Mouse (Mus musculus): ENCODE results near the gene C3. TPM values are rescaled to one million over a fixed set of nuclear protein-coding genes. Genes with fewer than 3 reads are reported as not detected.

C3 gene
- polyA plus RNA-seq, 1 experiment from 2014 or later: 1.0 TPM

DNA sequence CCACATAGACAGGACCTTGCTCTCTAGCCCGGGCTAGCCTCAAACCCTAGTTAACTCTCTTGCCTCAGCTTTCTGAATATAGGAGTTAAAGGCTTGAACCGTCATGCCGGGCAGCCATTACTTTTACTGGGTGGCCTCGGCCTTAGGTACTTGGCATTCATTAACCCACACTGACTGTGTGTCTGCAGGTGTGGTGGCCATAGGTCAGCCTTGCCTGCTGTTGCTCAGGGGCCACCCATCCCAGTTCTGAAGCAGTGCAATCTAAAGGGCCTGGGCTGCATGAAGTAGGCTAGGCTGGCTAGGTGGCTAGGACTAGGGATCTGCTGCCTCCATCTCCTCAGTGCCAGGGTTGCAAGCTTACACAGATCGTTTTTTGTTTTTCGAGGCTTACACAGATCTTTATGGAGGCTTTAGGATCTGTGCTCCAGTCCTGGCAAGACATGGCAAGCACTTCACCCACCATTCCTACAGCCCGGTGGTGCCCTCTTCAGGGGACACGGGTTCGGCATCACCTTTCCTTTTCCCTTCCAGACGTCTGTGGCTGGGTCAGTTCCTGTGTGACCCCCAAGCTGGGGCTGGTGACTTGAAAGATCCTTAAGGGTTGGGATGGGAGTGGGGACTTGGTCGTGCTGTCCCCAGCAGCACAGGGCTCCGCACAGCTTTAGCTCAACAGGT is 6.5 kb upstream of the C3 start:
- ATAC-seq (ENCODE audit: insufficient number of reproducible peaks, low FRiP score, low TSS enrichment, low read depth): no peak
- Histone ChIP-seq H3K27me3 (no peaks in the 10 kb centered on the region), H3K9me3 (replicated peaks) (no peaks in the 10 kb centered on the region), H3K36me3 (peaks cover 30% of the 10 kb centered on the region), H3K4me2 (replicated peaks) (no peak overlapping the region), H3K4me3 (replicated peaks) (no peak overlapping the region), H3K4me1 (no peaks in the 10 kb centered on the region; the same call in 1 of the 2 replicates), H3K27ac (replicated peaks) (no peak overlapping the region), H3K9ac (no peak overlapping the region)
- 80% methylated on average over 12 of the region's 12 CpGs for WGBS

DNA sequence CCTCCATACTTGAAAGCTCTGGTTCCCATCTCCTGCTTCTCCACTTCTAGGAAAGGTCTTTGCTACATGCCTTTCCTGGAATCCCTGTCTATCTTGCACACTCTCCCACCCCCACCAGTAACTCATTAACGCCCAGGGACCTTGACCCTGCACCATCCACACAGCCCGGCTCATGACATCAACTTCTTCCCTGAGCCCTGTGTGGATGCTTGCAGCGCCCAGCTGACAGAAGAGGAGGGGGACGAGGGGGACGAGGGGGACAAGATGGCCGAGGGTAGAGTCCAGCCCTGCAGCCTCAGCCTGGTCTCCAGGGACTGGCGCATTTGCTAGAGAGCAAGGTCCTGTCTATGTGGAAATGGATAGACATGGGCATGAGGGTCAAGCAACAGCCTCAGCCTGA is 5.1 kb upstream of the C3 start:
- 57% methylated on average over 6 of the region's 7 CpGs for WGBS
- Histone ChIP-seq H3K4me1 (no peaks in the 10 kb centered on the region; the same call in 1 of the 2 replicates), H3K9ac (no peak overlapping the region), H3K4me2 (replicated peaks) (no peak overlapping the region), H3K36me3 (peaks cover 26% of the 10 kb centered on the region), H3K27me3 (no peaks in the 10 kb centered on the region), H3K27ac (replicated peaks) (no peak overlapping the region), H3K9me3 (replicated peaks) (no peaks in the 10 kb centered on the region), H3K4me3 (replicated peaks) (no peak overlapping the region)
- ATAC-seq (ENCODE audit: insufficient number of reproducible peaks, low FRiP score, low TSS enrichment, low read depth): no peak

DNA sequence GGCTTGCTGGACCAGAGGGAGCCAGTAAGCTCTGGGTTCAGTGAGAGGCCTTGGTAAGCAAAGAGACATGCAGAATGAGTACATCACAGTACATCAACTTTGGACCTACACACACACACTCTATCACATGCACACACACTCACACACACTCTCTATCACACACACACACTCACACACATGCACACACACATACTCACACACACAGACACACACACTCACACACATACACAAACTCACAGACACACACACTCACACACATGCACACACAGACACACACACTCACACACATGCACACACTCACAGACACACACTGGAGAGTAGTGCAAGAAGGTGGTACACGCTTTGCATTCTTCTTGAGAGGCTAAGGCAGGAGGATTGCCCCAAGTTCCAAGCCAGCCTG is 4.3 kb upstream of the C3 start:
- Histone ChIP-seq H3K4me1 (no peaks in the 10 kb centered on the region; the same call in 1 of the 2 replicates), H3K36me3 (peaks cover 18% of the 10 kb centered on the region), H3K27ac (replicated peaks) (no peak overlapping the region), H3K9me3 (replicated peaks) (no peaks in the 10 kb centered on the region), H3K27me3 (no peaks in the 10 kb centered on the region), H3K9ac (no peak overlapping the region), H3K4me3 (replicated peaks) (no peak overlapping the region), H3K4me2 (replicated peaks) (no peak overlapping the region)
- 80% methylated on average over 1 of the region's 1 CpGs for WGBS
- no peak for ATAC-seq (ENCODE audit: insufficient number of reproducible peaks, low FRiP score, low TSS enrichment, low read depth)

DNA sequence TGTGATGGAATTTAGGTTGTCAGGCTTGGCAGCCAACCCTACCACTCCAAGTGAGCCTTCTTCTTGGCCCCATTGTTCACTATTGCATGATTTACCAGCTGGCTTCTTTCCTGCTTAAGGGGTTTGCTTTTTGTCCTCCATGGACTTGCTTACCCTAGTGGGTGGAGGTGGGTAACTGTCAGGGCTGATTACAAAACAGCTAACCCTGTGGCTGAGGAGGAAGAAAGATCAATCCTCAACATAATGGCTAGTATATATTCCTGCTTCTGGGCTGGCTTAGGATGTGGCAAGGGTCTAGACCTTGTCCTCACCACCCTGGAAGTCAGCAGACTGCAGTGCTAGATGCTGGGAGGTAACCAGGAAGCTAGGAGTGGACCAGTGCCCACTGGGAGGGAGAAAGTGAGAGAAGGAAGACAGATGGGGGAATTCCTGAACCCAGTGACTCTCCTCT is 3.4 kb upstream of the C3 start:
- Histone ChIP-seq H3K4me1 (no peaks in the 10 kb centered on the region; the same call in 1 of the 2 replicates), H3K9ac (no peak overlapping the region), H3K4me2 (replicated peaks) (no peak overlapping the region), H3K9me3 (replicated peaks) (no peaks in the 10 kb centered on the region), H3K36me3 (peaks cover 9% of the 10 kb centered on the region), H3K4me3 (replicated peaks) (no peak overlapping the region), H3K27me3 (no peaks in the 10 kb centered on the region), H3K27ac (replicated peaks) (no peak overlapping the region)
- ATAC-seq (ENCODE audit: insufficient number of reproducible peaks, low FRiP score, low TSS enrichment, low read depth): no peak

DNA sequence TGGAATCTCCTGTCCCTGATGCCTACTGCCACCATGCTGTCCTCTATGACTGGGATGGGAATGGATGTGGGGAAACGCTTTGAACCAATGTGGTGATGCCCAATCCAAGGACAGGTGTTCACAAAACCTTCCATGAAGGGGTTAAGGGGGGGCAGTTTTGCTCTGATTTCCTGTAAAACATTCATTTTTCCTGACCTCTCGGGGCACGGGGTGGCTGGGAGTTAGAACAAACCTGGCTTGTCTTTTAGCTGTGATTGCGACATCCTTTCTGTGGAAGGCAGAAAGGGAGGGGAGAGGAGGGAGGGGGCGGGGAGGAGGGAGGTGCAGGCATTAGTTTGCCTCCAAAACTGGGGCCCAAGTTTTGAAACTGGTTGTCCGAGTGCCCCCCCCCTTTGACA is 2.8 kb upstream of the C3 start:
- Histone ChIP-seq H3K9me3 (replicated peaks) (no peaks in the 10 kb centered on the region), H3K4me3 (replicated peaks) (no peak overlapping the region), H3K27ac (replicated peaks) (no peak overlapping the region), H3K36me3 (peaks cover 3% of the 10 kb centered on the region), H3K4me2 (replicated peaks) (no peak overlapping the region), H3K9ac (no peak overlapping the region), H3K27me3 (0 out of 2 replicates have a peak, but pooled peaks cover under 1% of the 10 kb centered on the region), H3K4me1 (no peaks in the 10 kb centered on the region; the same call in 1 of the 2 replicates)
- WGBS: 47% methylated on average over 6 of the region's 6 CpGs
- no peak for ATAC-seq (ENCODE audit: insufficient number of reproducible peaks, low FRiP score, low TSS enrichment, low read depth)

DNA sequence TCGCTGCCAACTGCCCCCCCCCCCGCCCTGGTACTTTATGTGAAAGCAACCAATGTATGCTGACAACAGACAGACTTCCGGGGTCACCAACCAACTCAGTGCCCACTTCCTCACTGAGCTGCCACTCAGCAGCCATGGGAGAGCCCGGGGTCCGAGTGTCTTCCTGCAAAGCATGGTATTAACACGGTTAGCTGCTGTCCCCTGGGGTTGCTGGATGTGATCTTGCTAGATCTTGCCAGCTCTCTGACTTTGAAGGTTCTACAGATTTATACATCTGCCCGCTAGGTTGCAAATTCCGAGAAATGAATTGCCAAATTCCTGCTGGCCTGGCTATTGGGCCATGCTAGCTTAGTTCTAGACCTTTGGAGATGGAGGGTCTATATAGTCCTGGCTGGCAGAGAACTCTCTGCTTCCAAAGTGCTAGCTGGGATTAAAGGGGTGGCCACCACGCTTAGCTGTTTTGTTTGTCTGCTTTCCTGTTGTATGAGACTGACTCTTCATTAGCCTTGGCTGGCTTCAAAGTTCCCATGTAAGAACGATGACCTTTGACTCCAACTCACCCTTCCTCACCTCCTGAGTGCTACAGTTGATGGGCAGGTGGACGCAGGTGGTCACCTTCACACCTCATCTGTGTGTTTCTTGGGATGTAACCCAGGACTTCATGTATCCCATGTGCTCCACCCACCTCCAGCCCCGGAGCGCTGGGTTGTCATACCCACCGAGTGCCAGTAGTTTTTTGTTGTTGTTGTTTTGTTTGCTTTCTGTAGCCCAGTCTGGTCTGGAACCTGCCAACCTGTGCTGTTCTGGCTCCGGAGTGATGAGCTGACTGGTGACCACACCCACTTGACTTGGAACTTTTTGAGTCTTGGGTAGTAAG is 2.2 kb upstream of the C3 start:
- H3K36me3 ChIP-seq: no peaks in the 10 kb centered on the region; the same call in none of the 2 replicates
- no peaks in the 10 kb centered on the region; the same call in 1 of the 2 replicates for H3K4me1 ChIP-seq
- peaks cover 6% of the 10 kb centered on the region; the same call in 1 of the 2 replicates for H3K27me3 ChIP-seq
- WGBS: 73% methylated on average over 15 of the region's 15 CpGs
- H3K4me2 ChIP-seq (replicated peaks): no peak overlapping the region
- no peak overlapping the region for H3K9ac ChIP-seq
- no peaks in the 10 kb centered on the region for H3K9me3 ChIP-seq (replicated peaks)
- ATAC-seq (ENCODE audit: insufficient number of reproducible peaks, low FRiP score, low TSS enrichment, low read depth): no peak
- no peak overlapping the region for H3K4me3 ChIP-seq (replicated peaks)
- H3K27ac ChIP-seq (replicated peaks): no peak overlapping the region

DNA sequence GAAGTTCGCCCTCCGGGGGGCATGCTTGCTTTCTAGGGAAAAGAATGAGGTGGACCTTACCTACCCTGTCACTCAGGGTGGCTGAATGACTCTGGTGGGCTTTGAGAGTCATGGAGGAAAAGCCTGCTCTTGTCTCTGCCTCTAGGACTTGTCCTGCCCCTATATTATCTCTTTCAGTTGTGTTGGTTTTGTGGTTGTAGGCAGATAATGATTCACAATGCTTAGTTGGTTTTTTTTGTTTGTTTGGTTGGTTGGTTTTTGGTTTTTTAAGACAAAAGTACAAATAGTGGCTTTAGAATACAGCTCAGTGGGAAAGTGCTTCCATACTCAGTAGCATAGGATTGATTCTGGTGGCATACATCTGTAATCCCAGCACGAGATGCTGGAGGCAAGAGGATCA is 937 bp upstream of the C3 start:
- Histone ChIP-seq H3K4me3 (replicated peaks) (no peak overlapping the region), H3K4me1 (no peaks in the 10 kb centered on the region; the same call in 1 of the 2 replicates), H3K4me2 (replicated peaks) (no peak overlapping the region), H3K36me3 (no peaks in the 10 kb centered on the region), H3K27ac (replicated peaks) (no peak overlapping the region), H3K27me3 (peaks cover 6% of the 10 kb centered on the region; the same call in 1 of the 2 replicates), H3K9me3 (replicated peaks) (no peaks in the 10 kb centered on the region), H3K9ac (no peak overlapping the region)
- 74% methylated on average over 3 of the region's 3 CpGs for WGBS
- ATAC-seq (ENCODE audit: insufficient number of reproducible peaks, low FRiP score, low TSS enrichment, low read depth): no peak

DNA sequence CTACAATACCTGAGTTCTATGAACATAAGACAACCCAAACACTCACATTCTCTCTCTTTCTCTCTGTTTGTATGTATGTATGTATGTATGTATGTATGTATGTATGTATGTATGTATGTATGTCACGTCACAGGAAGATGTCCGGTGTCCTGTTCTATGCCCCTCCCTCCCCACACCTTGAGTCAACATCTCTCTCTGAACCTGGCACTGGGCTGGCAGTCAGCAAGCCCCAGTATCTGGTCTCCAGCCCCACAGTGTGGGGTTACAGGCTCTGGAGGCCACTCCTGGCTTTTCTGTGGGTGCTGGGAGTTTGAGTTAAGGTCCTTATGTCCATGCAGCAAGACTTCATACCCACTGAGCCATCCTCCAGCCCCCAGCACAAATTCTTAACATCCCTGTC is 468 bp downstream of the C3 start:
- no peak overlapping the region for H3K27ac ChIP-seq (replicated peaks)
- H3K4me3 ChIP-seq (replicated peaks): no peak overlapping the region
- H3K4me2 ChIP-seq (replicated peaks): no peak overlapping the region
- no peaks in the 10 kb centered on the region for H3K9me3 ChIP-seq (replicated peaks)
- H3K27me3 ChIP-seq: peaks cover 10% of the 10 kb centered on the region; the same call in 1 of the 2 replicates
- ATAC-seq (ENCODE audit: insufficient number of reproducible peaks, low FRiP score, low TSS enrichment, low read depth): no peak
- WGBS: 95% methylated on average over 2 of the region's 2 CpGs
- H3K4me1 ChIP-seq: no peaks in the 10 kb centered on the region; the same call in 1 of the 2 replicates
- no peak overlapping the region for H3K9ac ChIP-seq
- H3K36me3 ChIP-seq: no peaks in the 10 kb centered on the region

DNA sequence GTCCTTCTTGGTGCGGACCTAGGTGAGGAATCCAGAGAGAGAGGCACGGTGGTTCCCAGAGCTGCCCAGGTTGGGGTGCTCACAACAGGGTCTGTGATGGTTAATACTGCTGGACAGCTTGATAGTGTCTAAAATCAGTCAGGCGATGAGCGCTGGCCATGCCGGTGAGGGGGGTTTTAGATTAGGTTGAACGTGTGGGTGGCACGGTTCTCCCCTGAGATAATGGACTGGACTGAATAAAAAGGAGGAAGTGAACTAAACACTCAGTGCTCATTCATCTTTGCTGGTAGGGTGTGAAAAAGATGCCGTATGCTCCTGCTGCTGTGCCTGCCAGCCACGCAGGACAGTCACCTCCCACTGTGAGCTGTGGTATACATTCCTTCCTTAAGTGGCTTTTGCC is 4.6 kb downstream of the C3 start:
- peaks cover 10% of the 10 kb centered on the region; the same call in 1 of the 2 replicates for H3K27me3 ChIP-seq
- 84% methylated on average over 9 of the region's 9 CpGs for WGBS
- no peak overlapping the region for H3K4me2 ChIP-seq (replicated peaks)
- ATAC-seq (ENCODE audit: insufficient number of reproducible peaks, low FRiP score, low TSS enrichment, low read depth): no peak
- no peaks in the 10 kb centered on the region for H3K36me3 ChIP-seq
- no peaks in the 10 kb centered on the region for H3K4me1 ChIP-seq
- H3K9ac ChIP-seq: no peak overlapping the region
- no peak overlapping the region for H3K4me3 ChIP-seq (replicated peaks)
- no peaks in the 10 kb centered on the region for H3K9me3 ChIP-seq (replicated peaks)
- no peak overlapping the region for H3K27ac ChIP-seq (replicated peaks)

DNA sequence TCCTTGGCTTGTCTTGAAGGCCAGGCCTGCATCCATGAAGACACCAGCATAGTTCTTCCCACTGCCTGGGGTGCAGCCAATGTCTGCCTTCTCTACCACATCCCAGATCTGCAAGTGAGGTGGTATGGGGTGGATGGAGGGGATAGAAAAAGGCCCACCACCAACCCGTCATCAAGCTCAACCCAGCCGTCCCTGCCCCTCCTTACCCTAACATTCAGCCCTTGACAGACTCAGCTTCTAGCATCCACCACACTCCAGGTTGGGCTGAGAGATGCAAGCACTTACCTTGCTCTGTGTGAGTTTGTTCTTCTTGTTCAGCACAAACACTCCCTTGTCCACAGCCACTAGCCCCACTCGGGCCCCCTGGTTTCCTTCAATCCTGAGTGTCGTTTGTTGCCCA is 6.0 kb downstream of the C3 start:
- no peaks in the 10 kb centered on the region for H3K9me3 ChIP-seq (replicated peaks)
- peaks cover 10% of the 10 kb centered on the region; the same call in 1 of the 2 replicates for H3K27me3 ChIP-seq
- WGBS: 72% methylated on average over 4 of the region's 4 CpGs

DNA sequence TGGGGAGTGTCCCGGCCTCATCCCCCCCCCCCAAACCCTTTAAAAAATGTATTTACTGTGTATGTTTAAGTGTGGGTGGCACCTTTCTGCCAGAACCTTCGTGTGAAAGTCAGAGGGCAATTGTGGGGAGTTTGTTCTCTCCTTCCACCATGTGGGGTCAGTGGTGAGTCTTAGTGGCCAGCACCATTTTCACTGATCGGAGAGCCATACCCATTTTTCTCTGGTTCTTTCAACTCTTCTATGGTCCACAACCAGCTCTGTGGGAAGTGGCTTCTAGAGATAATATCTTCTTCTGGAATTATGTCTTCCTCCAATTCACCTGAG is 8.1 kb downstream of the C3 start:
- Histone ChIP-seq H3K27ac (replicated peaks) (no peak overlapping the region), H3K9me3 (replicated peaks) (no peaks in the 10 kb centered on the region), H3K36me3 (no peaks in the 10 kb centered on the region), H3K4me3 (replicated peaks) (no peak overlapping the region), H3K9ac (no peak overlapping the region), H3K27me3 (0 out of 2 replicates have a peak, but pooled peaks cover 5% of the 10 kb centered on the region), H3K4me2 (replicated peaks) (no peak overlapping the region), H3K4me1 (no peaks in the 10 kb centered on the region)
- 19% methylated on average over 3 of the region's 3 CpGs for WGBS
- ATAC-seq (ENCODE audit: insufficient number of reproducible peaks, low FRiP score, low TSS enrichment, low read depth): no peak

More for the DNA sequence above, 6.0 kb downstream of the C3 start:
- Histone ChIP-seq H3K4me3 (replicated peaks) (no peak overlapping the region), H3K27ac (replicated peaks) (no peak overlapping the region), H3K4me2 (replicated peaks) (no peak overlapping the region), H3K4me1 (no peaks in the 10 kb centered on the region), H3K36me3 (no peaks in the 10 kb centered on the region), H3K9ac (no peak overlapping the region)
- no peak for ATAC-seq (ENCODE audit: insufficient number of reproducible peaks, low FRiP score, low TSS enrichment, low read depth)
